Mouse (Mus musculus): Measurements from ENCODE around the gene Krt18.

- TF ChIP-seq CTCF (IDR thresholded peaks at IDR 0.05; ENCODE audit: low read depth, low read length), result no peak
- TF ChIP-seq GATA1 (IDR thresholded peaks at IDR 0.05; ENCODE audit: borderline replicate concordance, low read length), result no peak
- TF ChIP-seq GATA2 (IDR thresholded peaks at IDR 0.05; ENCODE audit: borderline replicate concordance, low read depth, low read length), result no peak
- TF ChIP-seq POLR2AphosphoS5 (IDR thresholded peaks at IDR 0.05; ENCODE audit: insufficient replicate concordance, low read depth, low read length), result no peak
Observed at GRCm38 (mm10) chr15:102056495-102057174, 28.7 kb downstream of the Krt18 start.
